Mouse (Mus musculus): ENCODE data around the gene Vmn1r29.
"Not testable (repeated sequence)": the region's sequence is repeated elsewhere in the genome, so short reads cannot be mapped to it uniquely, and the experiment has no call there.

The Vmn1r29 gene

DNA sequence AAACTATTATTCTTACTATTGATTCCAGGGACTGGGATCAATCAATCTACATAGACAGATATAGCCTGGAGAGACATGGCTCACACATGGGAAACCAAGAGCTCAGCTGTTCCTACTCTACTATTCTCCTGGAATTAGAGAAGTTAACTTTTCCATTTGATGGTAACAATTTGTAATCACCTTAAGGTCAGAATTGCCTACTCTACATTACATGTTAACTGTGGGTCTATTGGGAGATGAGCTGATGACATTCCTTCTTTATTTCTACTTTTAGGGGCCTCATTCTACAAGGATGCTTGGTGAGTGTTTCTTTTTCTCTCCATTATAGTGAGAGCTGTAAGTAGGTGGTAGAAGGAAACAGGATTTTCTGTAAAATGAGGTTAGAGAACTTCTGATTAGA is at the start of gene Vmn1r29:
Gene Vmn1r29, plus strand, starts transcription at position 301 of the 400 bp plus-strand sequence.
- DNase-seq = no peak

DNA sequence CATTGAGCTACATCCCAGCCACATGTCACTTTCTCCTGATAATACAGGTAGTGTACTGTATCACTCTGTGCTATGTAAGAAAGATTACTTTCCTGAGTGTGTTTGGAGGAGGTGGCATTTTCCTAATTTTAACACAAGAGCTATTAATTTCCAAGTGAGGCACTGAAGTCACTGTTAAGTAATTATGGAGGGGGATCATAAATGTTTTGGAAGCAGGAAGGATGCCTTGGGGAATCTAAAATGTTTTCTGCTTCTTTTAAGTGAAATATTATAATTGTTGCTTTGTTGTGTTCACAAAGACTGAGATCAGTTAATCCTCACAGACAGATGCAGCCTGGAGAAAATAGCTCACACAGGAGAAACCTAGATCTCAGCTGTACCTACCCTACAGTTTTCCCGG is 39.6 kb upstream of the Vmn1r29 start, which contains the start of gene Vmn1r28:
Gene Vmn1r28, plus strand, starts transcription at position 301 of the 400 bp plus-strand sequence.
- no peak for DNase-seq

DNA sequence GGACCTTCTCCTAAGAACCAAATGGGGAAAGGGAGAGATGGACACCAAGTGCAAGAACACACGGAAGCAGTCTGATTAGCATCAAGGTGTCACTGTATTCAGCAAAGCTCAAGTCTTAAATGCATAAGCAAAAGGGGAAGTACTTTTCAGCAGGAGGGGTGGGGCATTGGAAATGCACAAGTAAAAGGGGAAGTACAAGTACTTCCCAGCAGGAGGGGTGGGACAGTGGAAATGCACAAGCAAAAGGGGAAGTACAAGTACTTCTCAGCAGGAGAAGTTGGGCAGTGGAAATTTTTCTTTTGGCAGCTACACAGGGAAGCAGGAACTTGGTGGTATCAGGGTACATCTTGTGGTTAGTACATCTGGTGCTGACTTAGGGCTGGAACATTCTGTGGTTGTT is 21.7 kb upstream of the Vmn1r29 start:
- not testable (repeated sequence) for DNase-seq

DNA sequence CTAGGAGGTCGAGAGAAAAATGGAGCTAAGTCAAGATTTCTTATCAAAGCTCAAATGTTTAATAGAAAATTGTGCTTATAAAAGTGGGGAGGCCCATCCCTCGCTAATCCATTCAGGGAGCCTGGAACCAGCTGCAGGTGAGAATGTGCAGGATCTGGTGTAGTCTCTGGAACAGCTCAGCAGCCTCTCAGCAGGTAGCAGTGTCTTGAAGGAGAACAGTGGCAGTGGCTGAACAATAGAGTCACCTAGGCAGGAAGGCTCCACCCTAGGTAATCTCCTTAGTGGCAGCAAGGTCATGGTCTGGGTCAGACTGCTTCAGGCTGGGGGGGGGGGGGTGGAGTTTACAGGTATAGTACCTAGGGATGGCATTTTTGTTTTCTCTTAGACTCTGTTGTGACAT is 9.1 kb upstream of the Vmn1r29 start:
- DNase-seq = no peak

DNA sequence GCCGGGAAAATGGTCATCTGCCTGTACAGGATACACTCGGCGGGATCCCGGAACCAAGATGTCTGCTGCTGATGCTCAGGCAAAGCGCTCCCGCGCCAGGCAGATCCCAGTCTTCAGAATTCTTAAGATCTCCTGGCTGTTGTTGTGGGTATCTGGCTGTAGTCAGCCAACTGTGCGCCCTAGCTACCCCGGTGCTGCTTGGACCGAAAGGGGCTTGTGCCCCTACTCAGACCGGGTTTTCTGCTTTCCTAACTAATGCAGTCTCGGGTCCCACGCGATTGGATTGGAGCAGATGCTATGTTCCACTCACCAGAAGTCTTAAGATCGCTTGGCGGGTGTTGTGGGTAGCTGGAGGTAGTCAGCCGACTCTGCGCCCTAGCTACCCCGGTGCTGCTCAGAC is 2.8 kb upstream of the Vmn1r29 start:
- not testable (repeated sequence) for DNase-seq

DNA sequence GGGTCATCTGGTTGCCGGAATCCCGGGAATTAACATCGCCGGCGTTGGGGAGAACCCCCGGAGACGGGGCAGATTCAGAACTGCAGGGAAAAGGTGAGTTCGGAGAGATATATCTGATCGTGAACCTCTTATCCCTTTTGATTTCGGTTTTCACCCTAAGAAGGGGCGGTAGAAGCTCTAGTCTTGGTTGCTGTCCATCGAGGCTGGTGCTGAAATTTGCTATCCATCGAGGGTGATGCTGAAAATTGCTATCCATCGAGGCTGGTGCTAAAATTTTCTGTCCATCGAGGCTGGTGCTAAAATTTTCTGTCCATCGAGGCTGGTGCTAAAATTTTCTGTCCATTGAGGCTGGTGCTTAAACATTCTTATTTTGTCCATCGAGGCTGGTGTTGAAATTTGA is 29.3 kb downstream of the Vmn1r29 start:
- not testable (repeated sequence) for DNase-seq
